Mouse (Mus musculus): Measurements from ENCODE around the gene Rbfox3. TPM values are rescaled to one million over a fixed set of nuclear protein-coding genes. Genes with fewer than 3 reads are reported as not detected.

The Rbfox3 gene
- total and polyA plus RNA-seq, 3 experiments: 0.16 TPM; not detected in 2

- H3K9me3 ChIP-seq (replicated peaks): peaks cover 93% of the 10 kb centered on the region
- no peaks in the 10 kb centered on the region for H3K36me3 ChIP-seq (replicated peaks)
- H3K27me3 ChIP-seq (ENCODE audit: insufficient read depth, low read length): no peaks in the 10 kb centered on the region
- DNase-seq (ENCODE audit: low spot score): no peak
- ATAC-seq (ENCODE audit: extremely low read depth, insufficient number of reproducible peaks, low FRiP score, poor library complexity, severe bottlenecking): no peak
- TF ChIP-seq GATA2 (IDR thresholded peaks at IDR 0.05; ENCODE audit: borderline replicate concordance, low read depth, low read length): no peak
- no peak for TF ChIP-seq CTCF (IDR thresholded peaks at IDR 0.05; ENCODE audit: low read depth, low read length)
- TF ChIP-seq GATA1 (IDR thresholded peaks at IDR 0.05; ENCODE audit: borderline replicate concordance, low read length): no peak
- TF ChIP-seq POLR2AphosphoS5 (IDR thresholded peaks at IDR 0.05; ENCODE audit: insufficient replicate concordance, low read depth, low read length): no peak
- no peak for TF ChIP-seq TAL1 (conservative IDR thresholded peaks at IDR 0.05; ENCODE audit: low read depth, low read length)
- no peaks in the 10 kb centered on the region for H3K4me1 ChIP-seq (ENCODE audit: insufficient read depth, low read depth, low read length)
- H3K4me3 ChIP-seq (ENCODE audit: low read depth, low read length): no peak overlapping the region
Measured at GRCm38 (mm10) chr11:118679736-118680410, 231.5 kb downstream of the Rbfox3 start.

GRCm38 (mm10) chr11:118678515-118679104, 232.8 kb downstream of the Rbfox3 start:
- TF ChIP-seq POLR2AphosphoS5 (IDR thresholded peaks at IDR 0.05; ENCODE audit: insufficient replicate concordance, low read depth, low read length): no peak
- ATAC-seq (ENCODE audit: extremely low read depth, insufficient number of reproducible peaks, low FRiP score, poor library complexity, severe bottlenecking) (no peak), DNase-seq (ENCODE audit: low spot score) (no peak)
- Histone ChIP-seq H3K4me1 (ENCODE audit: insufficient read depth, low read depth, low read length) (no peaks in the 10 kb centered on the region), H3K4me3 (ENCODE audit: low read depth, low read length) (no peak overlapping the region), H3K9me3 (replicated peaks) (peaks cover 95% of the 10 kb centered on the region), H3K27me3 (ENCODE audit: insufficient read depth, low read length) (no peaks in the 10 kb centered on the region), H3K36me3 (replicated peaks) (no peaks in the 10 kb centered on the region)

- ATAC-seq (ENCODE audit: extremely low read depth, insufficient number of reproducible peaks, low FRiP score, poor library complexity, severe bottlenecking) (no peak), DNase-seq (ENCODE audit: low spot score) (no peak)
- Histone ChIP-seq H3K4me1 (ENCODE audit: insufficient read depth, low read depth, low read length) (no peaks in the 10 kb centered on the region), H3K27me3 (ENCODE audit: insufficient read depth, low read length) (no peaks in the 10 kb centered on the region), H3K9me3 (replicated peaks) (peaks cover 95% of the 10 kb centered on the region), H3K4me3 (ENCODE audit: low read depth, low read length) (no peak overlapping the region), H3K36me3 (replicated peaks) (no peaks in the 10 kb centered on the region)
- TF ChIP-seq GATA1 (IDR thresholded peaks at IDR 0.05; ENCODE audit: borderline replicate concordance, low read length) (no peak), CTCF (IDR thresholded peaks at IDR 0.05; ENCODE audit: low read depth, low read length) (no peak), TAL1 (conservative IDR thresholded peaks at IDR 0.05; ENCODE audit: low read depth, low read length) (no peak), GATA2 (IDR thresholded peaks at IDR 0.05; ENCODE audit: borderline replicate concordance, low read depth, low read length) (no peak), POLR2AphosphoS5 (IDR thresholded peaks at IDR 0.05; ENCODE audit: insufficient replicate concordance, low read depth, low read length) (no peak)
Measured at GRCm38 (mm10) chr11:118677277-118677676, 234.1 kb downstream of the Rbfox3 start.

DNA sequence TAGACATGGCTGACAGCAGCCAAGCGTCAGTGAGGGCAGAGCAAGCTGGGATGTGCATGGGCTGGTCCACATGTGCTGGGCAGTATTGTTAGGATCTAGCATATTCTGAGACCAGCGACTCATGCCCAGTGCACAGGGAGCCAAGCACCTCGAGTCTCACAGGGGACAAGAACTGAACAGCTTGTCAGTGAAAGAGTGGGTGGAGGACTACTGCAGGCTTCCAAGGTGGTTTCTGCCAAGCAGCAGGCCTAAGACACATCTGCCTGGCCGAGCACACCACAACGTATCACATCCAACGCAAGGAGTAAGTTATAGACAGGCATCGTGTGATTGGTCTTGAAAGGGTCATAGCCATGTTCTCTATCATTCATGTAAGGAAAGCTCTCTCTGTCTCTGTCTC, 235.0 kb downstream of the Rbfox3 start:
- ATAC-seq (ENCODE audit: extremely low read depth, insufficient number of reproducible peaks, low FRiP score, poor library complexity, severe bottlenecking) (no peak), DNase-seq (ENCODE audit: low spot score) (no peak)
- no peaks in the 10 kb centered on the region for H3K36me3 ChIP-seq (replicated peaks)
- peaks cover 95% of the 10 kb centered on the region for H3K9me3 ChIP-seq (replicated peaks)
- H3K27me3 ChIP-seq (ENCODE audit: insufficient read depth, low read length): no peaks in the 10 kb centered on the region
- no peaks in the 10 kb centered on the region for H3K4me1 ChIP-seq (ENCODE audit: insufficient read depth, low read depth, low read length)
- no peak overlapping the region for H3K4me3 ChIP-seq (ENCODE audit: low read depth, low read length)
- TF ChIP-seq GATA1 (IDR thresholded peaks at IDR 0.05; ENCODE audit: borderline replicate concordance, low read length) (no peak), TAL1 (conservative IDR thresholded peaks at IDR 0.05; ENCODE audit: low read depth, low read length) (no peak), POLR2AphosphoS5 (IDR thresholded peaks at IDR 0.05; ENCODE audit: insufficient replicate concordance, low read depth, low read length) (no peak), CTCF (IDR thresholded peaks at IDR 0.05; ENCODE audit: low read depth, low read length) (no peak), GATA2 (IDR thresholded peaks at IDR 0.05; ENCODE audit: borderline replicate concordance, low read depth, low read length) (no peak)

DNA sequence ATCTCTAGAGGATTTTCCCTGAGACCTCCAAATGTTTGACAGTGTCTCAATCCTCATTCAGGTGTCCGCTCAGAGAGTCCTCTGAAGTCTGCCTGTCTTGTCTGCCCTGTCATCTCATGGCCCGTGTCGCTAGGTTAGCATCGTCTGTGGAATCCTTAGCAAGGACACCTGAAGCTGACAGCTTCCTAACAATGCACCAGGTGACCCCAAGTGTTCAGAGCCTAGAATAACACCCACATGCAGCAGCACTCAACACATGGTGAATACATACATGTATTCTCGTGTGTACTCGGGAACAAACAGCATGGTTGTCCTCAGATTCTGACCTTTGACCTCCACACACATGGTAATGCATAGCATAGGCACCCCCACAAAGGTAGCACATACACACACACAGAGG, 239.4 kb downstream of the Rbfox3 start:
- H3K4me1 ChIP-seq (ENCODE audit: insufficient read depth, low read depth, low read length): no peaks in the 10 kb centered on the region
- H3K36me3 ChIP-seq (replicated peaks): no peaks in the 10 kb centered on the region
- no peak for DNase-seq (ENCODE audit: low spot score)
- TF ChIP-seq GATA1 (IDR thresholded peaks at IDR 0.05; ENCODE audit: borderline replicate concordance, low read length): no peak
- no peak for TF ChIP-seq CTCF (IDR thresholded peaks at IDR 0.05; ENCODE audit: low read depth, low read length)
- TF ChIP-seq POLR2AphosphoS5 (IDR thresholded peaks at IDR 0.05; ENCODE audit: insufficient replicate concordance, low read depth, low read length): no peak
- no peak for TF ChIP-seq GATA2 (IDR thresholded peaks at IDR 0.05; ENCODE audit: borderline replicate concordance, low read depth, low read length)
- TF ChIP-seq TAL1 (conservative IDR thresholded peaks at IDR 0.05; ENCODE audit: low read depth, low read length): no peak
- no peak for ATAC-seq (ENCODE audit: extremely low read depth, insufficient number of reproducible peaks, low FRiP score, poor library complexity, severe bottlenecking)
- no peak overlapping the region for H3K4me3 ChIP-seq (ENCODE audit: low read depth, low read length)
- H3K27me3 ChIP-seq (ENCODE audit: insufficient read depth, low read length): no peaks in the 10 kb centered on the region
- H3K9me3 ChIP-seq (replicated peaks): peaks cover 96% of the 10 kb centered on the region

DNA sequence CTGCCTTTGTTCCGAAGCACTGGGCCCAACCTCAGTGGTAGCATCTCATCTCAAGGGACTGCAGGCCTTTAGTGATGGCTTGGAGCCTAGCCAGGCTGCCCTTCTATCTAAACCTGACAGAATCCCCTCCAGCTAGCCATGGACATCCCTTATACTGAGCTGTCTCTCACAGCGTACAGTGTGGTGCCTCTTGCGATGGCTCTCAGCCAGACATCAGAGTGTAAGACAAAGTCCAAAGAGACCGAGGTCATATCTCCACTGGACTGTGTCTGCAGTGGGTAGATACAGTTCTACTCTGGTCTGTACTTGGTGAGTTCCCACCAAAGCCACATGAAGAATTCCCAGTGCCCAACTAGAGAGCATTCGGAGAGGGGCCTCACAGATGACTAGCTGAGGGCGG, 240.2 kb downstream of the Rbfox3 start:
- ATAC-seq (ENCODE audit: extremely low read depth, insufficient number of reproducible peaks, low FRiP score, poor library complexity, severe bottlenecking): no peak
- Histone ChIP-seq H3K4me3 (ENCODE audit: low read depth, low read length) (no peak overlapping the region), H3K27me3 (ENCODE audit: insufficient read depth, low read length) (no peaks in the 10 kb centered on the region), H3K9me3 (replicated peaks) (peaks cover 95% of the 10 kb centered on the region), H3K36me3 (replicated peaks) (no peaks in the 10 kb centered on the region), H3K4me1 (ENCODE audit: insufficient read depth, low read depth, low read length) (no peaks in the 10 kb centered on the region)
- no peak for TF ChIP-seq GATA2 (IDR thresholded peaks at IDR 0.05; ENCODE audit: borderline replicate concordance, low read depth, low read length)
- TF ChIP-seq CTCF (IDR thresholded peaks at IDR 0.05; ENCODE audit: low read depth, low read length): no peak
- no peak for TF ChIP-seq TAL1 (conservative IDR thresholded peaks at IDR 0.05; ENCODE audit: low read depth, low read length)
- no peak for TF ChIP-seq GATA1 (IDR thresholded peaks at IDR 0.05; ENCODE audit: borderline replicate concordance, low read length)
- no peak for TF ChIP-seq POLR2AphosphoS5 (IDR thresholded peaks at IDR 0.05; ENCODE audit: insufficient replicate concordance, low read depth, low read length)
- DNase-seq (ENCODE audit: low spot score): no peak

All from G1E (cell line).